Mouse (Mus musculus) cerebellum, adult 2 months (tissue): ENCODE measurements around the gene Plcb3. TPM values are rescaled to one million over a fixed set of nuclear protein-coding genes. Genes with fewer than 3 reads are reported as not detected.

ENCODE experiments used
- DNase-seq, 2 experiments: peaks; one replicate each; pipeline ENCODE4 v3.0.0; 2021
- H3K27ac ChIP-seq: fragments of 200-500 bp; 2 replicates; pipeline ENCODE4 v1.5.1; 2012; ENCODE audit warnings: low read length, control low read depth, inconsistent platforms; ENCODE audit not compliant: insufficient read depth
- H3K27me3 ChIP-seq: fragments of 200-500 bp; 2 replicates; pipeline ENCODE4 v1.6.1; 2012; ENCODE audit warnings: inconsistent platforms, mild to moderate bottlenecking, low read length, moderate library complexity; ENCODE audit not compliant: control insufficient read depth, insufficient read depth
- H3K4me1 ChIP-seq: fragments of 200-500 bp; 2 replicates; pipeline ENCODE4 v1.6.1; 2011; ENCODE audit warnings: low read length; ENCODE audit not compliant: control insufficient read depth, insufficient read depth
- H3K4me3 ChIP-seq: fragments of 200-500 bp; replicated peaks from 2 replicates; pipeline ENCODE3; 2011; ENCODE audit warnings: mild to moderate bottlenecking, low read depth, low read length, control low read depth; ENCODE audit not compliant: insufficient read depth
- CTCF ChIP-seq: fragments of 200-500 bp; IDR thresholded peaks from 2 replicates; pipeline ENCODE4 v1.5.1; 2011; ENCODE audit warnings: low read depth, mild to moderate bottlenecking, control low read depth, low read length, moderate library complexity, borderline replicate concordance; ENCODE audit not compliant: insufficient read depth
- POLR2A ChIP-seq: fragments of 200-500 bp; IDR thresholded peaks from 2 replicates; pipeline ENCODE4 v1.6.1; 2011; ENCODE audit warnings: low read length, control low read depth, borderline replicate concordance; ENCODE audit not compliant: insufficient read depth
- WGBS: fragments of 180-500 bp; shearing (Covaris S2); methylation state at CpG from one replicate; pipeline ENCODE4 v1.1.7; 2018; 5-methylcytosine and 5-hydroxymethylcytosine counted together
- polyA plus RNA-seq: library from polyadenylated mRNA; depleted of rRNA; stranded (reverse); fragments of >200 nt; gene quantifications from 2 replicates; pipeline ENCODE4 v1.2.3, GENCODE M21; 2012

Gene Plcb3
- polyA plus RNA-seq, 1 experiment: 53.2 TPM

DNA sequence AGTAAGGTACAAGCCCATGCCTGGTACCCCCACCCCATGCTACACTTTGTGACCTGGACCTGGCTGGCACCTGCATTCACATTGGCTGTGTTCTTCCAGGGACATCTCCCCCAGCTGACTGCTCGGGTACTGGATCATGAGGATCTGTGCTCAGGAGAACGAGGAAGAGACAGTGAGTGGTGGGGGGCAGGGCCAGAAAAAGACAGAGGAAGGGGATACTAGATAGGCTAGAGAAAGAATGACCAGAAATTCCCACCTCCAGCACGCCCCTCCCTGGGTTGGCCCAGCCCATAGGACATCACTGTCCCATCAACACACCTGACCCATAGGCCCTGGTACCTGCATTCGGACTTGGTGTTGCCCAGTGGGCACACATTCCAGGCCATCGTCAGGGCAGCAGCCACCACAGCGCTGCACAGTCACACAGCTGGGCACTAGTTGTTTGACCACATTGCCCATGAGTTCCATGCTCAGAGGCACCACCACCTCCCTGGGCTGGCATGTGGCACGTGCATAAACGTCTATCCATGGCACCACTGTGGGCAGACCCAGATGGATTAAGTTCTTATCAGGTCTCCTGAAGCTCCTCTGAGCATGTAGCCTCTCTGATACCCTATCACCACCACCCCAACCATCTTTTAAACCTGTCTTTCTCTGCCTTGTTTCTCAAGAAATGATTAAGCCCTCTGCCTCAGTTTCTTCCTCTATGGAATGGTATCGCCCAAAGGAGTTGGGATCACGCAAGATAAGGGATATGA is 9.9 kb upstream of the Plcb3 start:
- no peak for TF ChIP-seq CTCF
- TF ChIP-seq POLR2A: no peak
- no peak overlapping the region for H3K27ac ChIP-seq
- peak in 1 of 2 experiments; percentile 28 for DNase-seq
- no peak overlapping the region for H3K4me3 ChIP-seq
- peaks cover 6% of the 10 kb centered on the region for H3K4me1 ChIP-seq
- no peaks in the 10 kb centered on the region for H3K27me3 ChIP-seq
- 76% methylated on average over 10 of the region's 10 CpGs for WGBS

DNA sequence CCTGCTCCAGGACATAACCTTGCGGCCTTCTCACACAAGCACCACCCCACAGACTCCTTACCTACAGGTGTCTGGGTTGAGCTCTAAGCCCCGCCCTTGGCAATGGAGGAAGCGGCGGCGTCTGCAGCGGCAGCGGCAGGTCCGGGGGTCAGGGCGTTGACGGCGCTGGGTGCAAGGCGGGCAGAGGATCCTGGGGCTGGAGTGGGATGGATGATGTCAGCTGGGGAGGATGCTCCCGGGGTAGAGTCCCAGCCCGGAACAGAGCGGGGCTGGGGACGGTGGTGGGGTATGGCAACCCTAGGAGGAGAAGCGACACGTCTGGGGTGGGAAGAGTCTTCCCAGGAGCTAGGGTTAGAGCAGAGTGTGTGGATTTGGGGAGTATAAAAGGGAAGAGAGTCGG is 9.0 kb upstream of the Plcb3 start:
- H3K27me3 ChIP-seq: no peaks in the 10 kb centered on the region
- 87% methylated on average over 19 of the region's 19 CpGs for WGBS
- DNase-seq: peak in 1 of 2 experiments; percentile 26
- no peak overlapping the region for H3K4me3 ChIP-seq
- H3K4me1 ChIP-seq: peaks cover 6% of the 10 kb centered on the region
- H3K27ac ChIP-seq: no peak overlapping the region
- no peak for TF ChIP-seq POLR2A
- no peak for TF ChIP-seq CTCF

DNA sequence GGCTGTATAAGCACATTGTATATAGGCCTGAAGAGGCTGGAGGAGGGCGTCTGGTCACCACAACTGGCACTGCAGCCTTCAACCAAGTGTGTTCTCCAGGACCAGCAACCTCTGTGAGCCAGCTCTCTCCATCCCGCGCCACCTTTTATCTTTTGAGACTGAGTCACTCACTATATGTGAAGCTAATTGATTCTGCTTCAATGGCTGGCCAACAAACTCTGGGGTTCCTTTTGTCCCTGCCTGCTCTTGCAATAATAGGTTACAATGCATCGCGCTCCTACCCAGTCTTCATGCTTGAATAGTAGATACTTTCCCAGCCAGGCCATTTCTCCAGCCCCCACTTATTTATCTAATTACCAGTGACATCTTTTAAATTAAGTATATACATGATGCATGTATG is 7.4 kb upstream of the Plcb3 start:
- DNase-seq: no peak
- Histone ChIP-seq H3K27me3 (no peaks in the 10 kb centered on the region), H3K27ac (no peak overlapping the region), H3K4me1 (peaks cover 10% of the 10 kb centered on the region), H3K4me3 (no peak overlapping the region)
- TF ChIP-seq POLR2A (no peak), CTCF (no peak)
- WGBS: 47% methylated on average over 5 of the region's 5 CpGs

DNA sequence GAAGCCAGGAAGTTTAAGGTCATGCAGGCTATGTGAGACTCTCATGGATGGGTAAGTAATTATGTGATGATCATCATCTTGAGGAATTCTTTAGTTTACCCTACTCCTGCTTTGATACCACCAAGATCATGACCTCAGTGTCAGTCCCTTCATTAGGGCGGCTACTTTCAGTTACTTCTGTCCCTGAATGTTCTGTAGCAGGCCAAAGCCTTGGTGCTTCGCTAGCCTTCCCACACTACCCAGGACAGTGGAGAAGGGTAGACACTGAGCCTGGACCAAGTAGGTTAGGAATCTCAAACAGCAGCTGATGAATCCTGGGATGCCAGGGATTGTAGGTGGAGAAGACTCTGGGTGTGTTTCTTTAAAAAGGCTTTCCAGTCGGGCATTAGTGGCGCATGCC is 5.2 kb upstream of the Plcb3 start:
- H3K4me3 ChIP-seq: no peak overlapping the region
- WGBS: 89% methylated on average over 4 of the region's 4 CpGs
- H3K27me3 ChIP-seq: no peaks in the 10 kb centered on the region
- DNase-seq: no peak
- peaks cover 12% of the 10 kb centered on the region for H3K4me1 ChIP-seq
- TF ChIP-seq CTCF (no peak), POLR2A (no peak)
- H3K27ac ChIP-seq: no peak overlapping the region

DNA sequence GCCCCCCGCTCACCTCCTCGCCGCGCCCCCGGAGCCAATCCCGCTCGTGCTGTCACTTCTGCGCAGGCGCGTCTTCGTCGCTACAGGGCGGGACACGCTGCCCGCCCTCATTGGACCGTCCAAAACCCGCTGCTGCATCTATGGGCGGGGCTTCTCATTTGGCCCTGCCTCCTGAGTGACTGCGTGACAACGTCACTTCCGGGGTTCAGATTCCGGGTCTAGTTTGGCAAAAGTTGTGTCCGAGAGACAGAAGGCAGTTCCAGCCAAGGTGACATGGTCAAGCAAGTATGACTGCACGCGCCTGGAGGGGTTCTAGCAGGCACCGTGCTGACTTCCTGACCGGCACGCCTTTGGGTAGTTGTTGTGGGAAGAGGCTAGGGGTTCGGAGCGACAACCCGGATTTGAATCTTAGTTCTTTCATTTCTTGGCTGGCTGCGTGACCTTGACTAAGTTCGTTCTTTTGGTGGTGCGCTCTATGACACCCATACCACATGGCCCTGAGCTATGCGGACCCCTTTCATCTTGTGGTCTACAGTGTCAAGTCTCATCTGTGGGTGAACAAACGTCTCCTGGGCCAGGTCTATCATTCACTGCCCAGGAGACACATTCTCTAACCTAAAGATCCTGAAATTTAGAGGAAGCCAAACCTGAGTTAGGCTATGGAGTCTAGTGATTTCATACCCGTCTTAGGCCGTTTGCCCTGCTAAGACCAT is 4.3 kb upstream of the Plcb3 start, which contains the start of gene Fkbp2:
Gene Fkbp2 (minus strand): TSS at position 121 of the 713 bp plus-strand sequence.
- TF ChIP-seq POLR2A (peak; percentile 96), CTCF (no peak)
- WGBS: 2% methylated on average over 38 of the region's 38 CpGs
- peak within 1 kb of the TSS; percentile 68 for H3K27ac ChIP-seq
- H3K4me1 ChIP-seq: peaks cover 8% of the 10 kb centered on the region; the same call in 1 of the 2 replicates
- peak within 1 kb of the TSS; percentile 92 for H3K4me3 ChIP-seq
- no peaks in the 10 kb centered on the region for H3K27me3 ChIP-seq
- peak; percentile 99 to 100 for DNase-seq

DNA sequence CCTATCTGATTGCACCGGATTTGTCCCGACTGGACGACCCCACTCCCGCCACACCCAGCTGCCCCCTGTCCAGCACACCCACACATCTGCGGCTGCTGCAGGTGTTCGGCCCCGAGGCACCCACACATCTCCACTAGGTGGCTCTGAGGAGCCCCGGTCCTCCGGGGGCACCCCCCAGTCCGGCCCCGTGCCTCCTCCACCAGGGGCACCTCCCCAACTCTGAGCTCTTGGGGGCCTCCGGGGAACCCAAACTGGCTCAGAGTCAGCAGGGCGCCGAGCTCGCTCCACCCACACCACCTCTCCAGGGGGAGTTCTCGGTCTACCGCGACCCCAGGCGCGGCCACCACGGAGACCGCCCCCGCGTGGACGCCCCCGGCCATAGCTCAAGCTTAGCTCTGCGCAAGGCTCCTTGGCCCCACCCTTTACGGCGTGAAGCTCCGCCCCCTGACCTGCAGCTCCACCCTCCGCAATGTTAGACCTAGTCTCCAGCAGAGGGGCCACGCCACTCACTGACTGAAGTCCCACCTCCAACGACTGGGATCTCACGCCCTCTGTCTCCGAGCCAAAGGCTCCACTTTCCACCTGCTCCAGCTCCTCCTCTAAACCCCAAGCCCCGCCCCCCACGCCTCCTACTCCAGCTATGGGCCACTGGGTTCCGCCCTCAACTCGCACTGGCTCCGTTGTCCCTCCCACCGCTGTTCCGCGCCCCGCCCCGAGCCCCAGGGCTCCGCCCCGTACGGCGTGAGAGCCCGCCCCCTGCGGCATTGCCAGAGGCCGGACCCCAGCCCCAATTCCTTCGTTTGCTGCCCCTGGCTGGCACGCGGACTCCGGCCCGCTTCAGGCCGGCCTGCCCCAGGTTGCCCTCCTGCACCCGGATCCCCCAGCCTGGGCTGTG is 3.5 kb upstream of the Plcb3 start:
- Histone ChIP-seq H3K4me3 (peak overlapping the region; percentile 59), H3K27me3 (no peaks in the 10 kb centered on the region), H3K4me1 (peaks cover 8% of the 10 kb centered on the region; the same call in 1 of the 2 replicates), H3K27ac (peak overlapping the region; percentile 68; the same call in 1 of the 2 replicates)
- TF ChIP-seq CTCF (peak; percentile 59), POLR2A (no peak)
- WGBS: 1% methylated on average over 59 of the region's 59 CpGs
- DNase-seq: peak; percentile 99

DNA sequence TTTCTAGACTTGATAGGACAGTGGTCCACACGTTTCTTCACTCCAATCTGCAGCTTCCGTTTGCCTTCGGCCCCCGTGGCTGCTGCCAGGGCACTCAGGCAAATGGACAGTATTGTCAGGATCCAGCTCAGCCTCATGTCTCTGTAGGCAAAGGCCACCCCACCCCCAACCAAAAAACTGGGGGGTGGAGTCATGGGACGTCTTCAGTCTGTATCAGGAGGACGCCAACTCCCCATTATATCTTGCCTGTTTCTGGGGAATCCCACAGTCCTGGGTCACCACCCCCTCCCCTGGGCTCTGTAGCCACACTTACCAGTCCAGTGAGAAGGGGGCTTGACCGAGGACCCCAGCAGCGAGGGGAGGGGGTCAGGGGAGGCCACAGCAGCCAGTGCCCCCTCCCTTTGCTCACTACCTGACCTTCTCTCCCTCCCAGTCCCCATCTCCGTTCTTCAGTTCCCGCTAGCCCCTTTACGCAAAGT is 2.8 kb upstream of the Plcb3 start:
- Histone ChIP-seq H3K4me3 (peak overlapping the region; percentile 59), H3K27ac (no peak overlapping the region), H3K27me3 (no peaks in the 10 kb centered on the region), H3K4me1 (peaks cover 8% of the 10 kb centered on the region; the same call in 1 of the 2 replicates)
- WGBS: 4% methylated on average over 11 of the region's 11 CpGs
- TF ChIP-seq POLR2A (no peak), CTCF (no peak)
- peak; percentile 59 to 65 for DNase-seq
